Mouse (Mus musculus) gastrocnemius, postnatal 25 days (tissue): ENCODE data around the gene Habp4. TPM values are rescaled to one million over a fixed set of nuclear protein-coding genes. Genes with fewer than 3 reads are reported as not detected.

ENCODE experiments used
- total RNA-seq, 2 experiments: library from RNA; stranded (reverse); gene quantifications; 1 replicate in 1 of 2; 2 replicates in 1 of 2; pipeline ENCODE4 v1.2.3; 2021

Habp4 gene
- total RNA-seq, 2 experiments from 2014 or later = 24.6 to 25.2 TPM

Other genes with a start within 250 kb of the Habp4 start
- not detected for gene Hsd17b3, start 72.6 kb upstream of the Habp4 start, total RNA-seq
- under 1 TPM; 0.72 to 0.88 TPM for gene Slc35d2, start 32.5 kb upstream of the Habp4 start, total RNA-seq
- gene Zfp367, start 8.6 kb upstream of the Habp4 start, total RNA-seq = 10 to 100 TPM; 17.5 to 18.6 TPM
- 1 to 10 TPM; 3.8 to 4.6 TPM for gene Cdc14b, start 113.5 kb downstream of the Habp4 start, total RNA-seq
- 10 to 100 TPM; 35.1 to 41.0 TPM for gene Aaed1, start 150.9 kb downstream of the Habp4 start, total RNA-seq
- gene Ctsl, start 209.1 kb downstream of the Habp4 start, total RNA-seq = 100 to 1,000 TPM; 120 to 147 TPM